Mouse (Mus musculus) liver, postnatal 0 days (tissue): ENCODE measurements at regions not wholly inside any gene's neighbourhood (a gene's known extent, or its start where the extent isn't known, plus 50 kb on each side); places are given as distances from the start of the nearest gene placed in this dataset.

ENCODE experiments used
- CTCF ChIP-seq: sonication (generic); IDR thresholded peaks from 2 replicates; pipeline ENCODE4 v1.5.1; 2016; ENCODE audit warnings: antibody characterized with exemption, low read depth
- EP300 ChIP-seq: IDR thresholded peaks from 2 replicates; pipeline ENCODE4 v1.6.1; 2016; ENCODE audit warnings: antibody characterized with exemption, low read depth, mild to moderate bottlenecking

DNA sequence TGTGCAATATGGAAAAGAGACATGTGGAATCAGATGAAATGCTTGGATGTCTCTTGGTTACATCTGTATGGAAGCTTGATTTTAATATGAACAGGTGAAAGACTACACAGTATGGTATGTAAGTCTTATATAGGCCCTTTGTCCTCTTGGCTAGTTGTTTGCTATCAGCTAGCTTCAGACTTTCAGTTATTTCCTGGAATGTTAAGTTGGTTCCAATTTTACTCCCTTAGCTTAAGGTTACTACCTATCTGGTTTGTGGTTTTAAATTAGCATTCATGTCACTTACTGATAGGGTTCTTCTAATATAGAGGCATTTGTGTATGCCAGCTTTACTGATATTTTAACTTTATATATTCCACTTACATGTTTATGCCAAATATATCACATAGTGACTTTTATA lies 1031.7 kb downstream of the Lrfn5 start:
- TF ChIP-seq EP300 (no peak), CTCF (no peak)
